Mouse (Mus musculus) heart, embryonic 16.5 days (tissue): ENCODE measurements around the gene Tmem41a. TPM values are rescaled to one million over a fixed set of nuclear protein-coding genes. Genes with fewer than 3 reads are reported as not detected.
A peak's percentile ranks its signal among the peaks of the same experiment; 100 is the strongest.

Experiments used
- ATAC-seq: fragments of 200-750 bp; cut with Nextera tagmentation; replicated peaks from 2 replicates; pipeline ENCODE4 v1.8.0; 2017; ENCODE audit warnings: moderate number of reproducible peaks; ENCODE audit not compliant: insufficient read depth, low FRiP score; ENCODE audit errors: extremely low read depth
- H3K27ac ChIP-seq: fragments of 300-500 bp; sonication (generic); 2 replicates; pipeline ENCODE4 v1.5.1; 2014; ENCODE audit warnings: mild to moderate bottlenecking, low read length, control low read depth, moderate library complexity
- H3K27me3 ChIP-seq: fragments of 300-500 bp; sonication (generic); 2 replicates; pipeline ENCODE4 v1.6.1; 2014; ENCODE audit warnings: low read length, mixed read lengths; ENCODE audit not compliant: control insufficient read depth, insufficient read depth
- H3K36me3 ChIP-seq: fragments of 300-500 bp; sonication (generic); 2 replicates; pipeline ENCODE4 v1.6.1; 2014; ENCODE audit not compliant: control insufficient read depth, insufficient read depth
- H3K4me1 ChIP-seq: fragments of 300-500 bp; sonication (generic); 2 replicates; pipeline ENCODE4 v1.6.1; 2014; ENCODE audit warnings: low read length, mixed read lengths; ENCODE audit not compliant: control insufficient read depth, insufficient read depth
- H3K4me2 ChIP-seq: fragments of 300-500 bp; sonication (generic); 2 replicates; pipeline ENCODE4 v1.6.1; 2014; ENCODE audit warnings: low read depth, mild to moderate bottlenecking, control low read depth, low read length
- H3K4me3 ChIP-seq: fragments of 300-500 bp; sonication (generic); 2 replicates; pipeline ENCODE4 v1.5.1; 2014; ENCODE audit warnings: mild to moderate bottlenecking, control low read depth, low read length
- H3K9ac ChIP-seq: fragments of 300-500 bp; sonication (generic); 2 replicates; pipeline ENCODE4 v1.6.1; 2014; ENCODE audit warnings: low read length, control low read depth
- H3K9me3 ChIP-seq: fragments of 300-500 bp; sonication (generic); replicated peaks from 2 replicates; pipeline ENCODE4 v1.6.1; 2016; ENCODE audit warnings: low read length; ENCODE audit not compliant: control insufficient read depth
- WGBS: fragments of 180-500 bp; shearing (Covaris S2); extraction: QIAGEN DNeasy Blood & Tissue Kit; methylation state at CpG from one replicate; pipeline ENCODE4 v1.1.7; 2014; 5-methylcytosine and 5-hydroxymethylcytosine counted together
- polyA plus RNA-seq: library from polyadenylated mRNA; unstranded; fragments of >200 nt; fragmentation: Nextera tagmentation; extraction: Ambion mirVana; gene quantifications from 2 replicates; pipeline ENCODE4 v1.2.1, GENCODE M21; 2015

Tmem41a gene
- polyA plus RNA-seq, 1 experiment from 2014 or later: 44.4 TPM

DNA sequence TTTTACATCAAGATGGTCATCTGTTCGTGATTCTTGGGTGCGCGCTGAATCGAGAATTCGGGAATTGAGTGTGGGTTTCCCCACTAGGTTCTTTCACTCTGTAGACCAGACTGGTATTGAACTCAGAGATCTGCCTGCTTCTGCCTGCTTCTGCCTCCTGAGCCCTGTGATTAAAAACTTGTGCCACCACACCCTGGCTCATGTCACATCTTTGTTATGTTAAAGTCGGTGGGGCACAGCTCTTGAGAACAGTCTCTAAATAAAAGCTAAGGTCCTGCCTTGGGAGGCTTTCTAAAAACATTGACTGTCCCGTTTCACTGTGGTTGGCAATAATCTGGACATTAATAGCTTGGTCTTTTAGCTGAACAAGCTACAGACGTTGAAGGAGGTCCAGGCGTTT lies 35.8 kb upstream of the Tmem41a start:
- Histone ChIP-seq H3K9ac (no peak overlapping the region), H3K4me3 (no peak overlapping the region), H3K9me3 (no peaks in the 10 kb centered on the region), H3K27me3 (no peaks in the 10 kb centered on the region), H3K4me2 (no peak overlapping the region), H3K27ac (no peak overlapping the region), H3K4me1 (no peaks in the 10 kb centered on the region), H3K36me3 (no peaks in the 10 kb centered on the region)
- WGBS: 92% methylated on average over 9 of the region's 9 CpGs
- no peak for ATAC-seq

- WGBS: 75% methylated on average over 5 of the region's 5 CpGs
- Histone ChIP-seq H3K36me3 (no peaks in the 10 kb centered on the region), H3K4me3 (no peak overlapping the region), H3K27me3 (peaks cover 7% of the 10 kb centered on the region), H3K27ac (no peak overlapping the region), H3K9ac (no peak overlapping the region), H3K9me3 (no peaks in the 10 kb centered on the region), H3K4me2 (no peak overlapping the region), H3K4me1 (peaks cover 5% of the 10 kb centered on the region)
- no peak for ATAC-seq
These were observed 30.0 kb upstream of the Tmem41a start for GRCm38 (mm10) chr16:21977347-21977746.

GRCm38 (mm10) chr16:21976203-21976602 lies 28.9 kb upstream of the Tmem41a start:
- peak overlapping the region; percentile 38 for H3K9ac ChIP-seq
- no peak for ATAC-seq
- no peak overlapping the region for H3K27ac ChIP-seq
- 4% methylated on average over 16 of the region's 16 CpGs for WGBS
- H3K4me2 ChIP-seq: peak overlapping the region; percentile 55
- H3K4me3 ChIP-seq: 0 out of 2 replicates have a peak overlapping the region, but pooled peaks have one; percentile 19
- no peaks in the 10 kb centered on the region for H3K36me3 ChIP-seq
- no peaks in the 10 kb centered on the region for H3K9me3 ChIP-seq
- peaks cover 7% of the 10 kb centered on the region for H3K27me3 ChIP-seq
- H3K4me1 ChIP-seq: peaks cover 5% of the 10 kb centered on the region

- peaks cover 7% of the 10 kb centered on the region for H3K27me3 ChIP-seq
- H3K4me2 ChIP-seq: no peak overlapping the region
- ATAC-seq: no peak
- peaks cover 5% of the 10 kb centered on the region for H3K4me1 ChIP-seq
- no peak overlapping the region for H3K27ac ChIP-seq
- 75% methylated on average over 4 of the region's 4 CpGs for WGBS
- no peaks in the 10 kb centered on the region for H3K36me3 ChIP-seq
- H3K9me3 ChIP-seq: no peaks in the 10 kb centered on the region
- no peak overlapping the region for H3K4me3 ChIP-seq
- no peak overlapping the region for H3K9ac ChIP-seq
These were observed 24.1 kb upstream of the Tmem41a start for GRCm38 (mm10) chr16:21971446-21971845.

DNA sequence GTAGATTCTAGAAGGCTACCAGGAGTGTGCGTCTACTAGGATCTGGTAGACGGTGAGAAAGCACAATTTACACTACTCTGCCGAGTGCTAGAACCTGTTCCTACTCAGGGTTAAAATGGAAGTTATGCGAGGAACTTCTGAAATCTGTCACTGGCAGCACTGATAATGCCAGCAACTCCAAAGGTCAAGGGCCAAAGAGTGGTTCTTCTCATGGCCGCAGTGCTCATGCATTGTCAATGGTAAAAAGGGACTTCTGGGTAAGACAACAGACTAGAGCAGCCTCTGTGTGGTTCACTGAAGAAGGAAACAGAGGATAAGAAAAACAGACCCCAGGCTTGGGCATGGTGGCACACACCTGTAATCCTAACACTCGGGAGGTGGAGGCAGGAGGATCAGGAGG lies 23.2 kb upstream of the Tmem41a start:
- Histone ChIP-seq H3K9me3 (no peaks in the 10 kb centered on the region), H3K27me3 (peaks cover 3% of the 10 kb centered on the region), H3K4me1 (no peaks in the 10 kb centered on the region), H3K4me3 (no peak overlapping the region), H3K36me3 (no peaks in the 10 kb centered on the region), H3K9ac (no peak overlapping the region), H3K27ac (no peak overlapping the region), H3K4me2 (no peak overlapping the region)
- WGBS: 76% methylated on average over 6 of the region's 6 CpGs
- ATAC-seq: no peak

DNA sequence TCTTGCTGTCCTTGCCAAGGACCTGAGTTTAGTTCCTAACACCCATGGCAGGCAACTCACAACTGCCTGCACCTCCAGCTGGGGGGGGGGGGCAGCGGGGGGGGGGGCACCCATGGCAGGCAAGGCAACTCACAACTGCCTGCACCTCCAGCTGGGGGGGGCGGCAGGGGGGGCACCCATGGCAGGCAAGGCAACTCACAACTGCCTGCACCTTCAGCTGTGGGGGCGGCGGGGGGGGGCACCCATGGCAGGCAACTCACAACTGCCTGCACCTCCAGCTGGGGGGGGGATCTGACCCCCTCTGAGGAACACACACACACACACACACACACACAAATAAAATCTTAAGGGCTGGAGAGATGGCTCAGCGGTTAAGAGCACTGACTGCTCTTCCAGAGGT lies 22.5 kb upstream of the Tmem41a start:
- WGBS: 94% methylated on average over 4 of the region's 5 CpGs
- no peaks in the 10 kb centered on the region; the same call in 1 of the 2 replicates for H3K27me3 ChIP-seq
- no peaks in the 10 kb centered on the region for H3K36me3 ChIP-seq
- no peak overlapping the region for H3K9ac ChIP-seq
- no peak for ATAC-seq
- no peaks in the 10 kb centered on the region for H3K4me1 ChIP-seq
- H3K9me3 ChIP-seq: no peaks in the 10 kb centered on the region
- H3K4me3 ChIP-seq: no peak overlapping the region
- no peak overlapping the region for H3K27ac ChIP-seq
- no peak overlapping the region for H3K4me2 ChIP-seq

- 61% methylated on average over 3 of the region's 3 CpGs for WGBS
- H3K9me3 ChIP-seq: no peaks in the 10 kb centered on the region
These were observed 18.2 kb upstream of the Tmem41a start for GRCm38 (mm10) chr16:21965576-21965975.

GRCm38 (mm10) chr16:21955591-21955990 lies 8.2 kb upstream of the Tmem41a start:
- Histone ChIP-seq H3K4me1 (peaks cover 10% of the 10 kb centered on the region), H3K36me3 (no peaks in the 10 kb centered on the region), H3K4me3 (no peak overlapping the region), H3K9me3 (peaks cover 3% of the 10 kb centered on the region), H3K27ac (peak overlapping the region; percentile 41), H3K9ac (peak overlapping the region; percentile 49), H3K27me3 (no peaks in the 10 kb centered on the region), H3K4me2 (peak overlapping the region; percentile 20)
- 27% methylated on average over 12 of the region's 12 CpGs for WGBS
- ATAC-seq: peak; percentile 90

More at GRCm38 (mm10) chr16:21965576-21965975, 18.2 kb upstream of the Tmem41a start:
- no peak overlapping the region for H3K27ac ChIP-seq
- no peaks in the 10 kb centered on the region for H3K4me1 ChIP-seq
- no peaks in the 10 kb centered on the region for H3K27me3 ChIP-seq
- no peak for ATAC-seq
- no peaks in the 10 kb centered on the region for H3K36me3 ChIP-seq
- H3K4me2 ChIP-seq: no peak overlapping the region
- no peak overlapping the region for H3K9ac ChIP-seq
- no peak overlapping the region for H3K4me3 ChIP-seq

GRCm38 (mm10) chr16:21928471-21928870 lies 18.9 kb downstream of the Tmem41a start:
- Histone ChIP-seq H3K27ac (no peak overlapping the region), H3K4me2 (no peak overlapping the region), H3K36me3 (peaks cover 12% of the 10 kb centered on the region; the same call in 1 of the 2 replicates), H3K4me1 (no peaks in the 10 kb centered on the region), H3K27me3 (no peaks in the 10 kb centered on the region), H3K9me3 (no peaks in the 10 kb centered on the region), H3K4me3 (no peak overlapping the region), H3K9ac (no peak overlapping the region)
- 79% methylated on average over 13 of the region's 13 CpGs for WGBS
- ATAC-seq: no peak
